Mouse (Mus musculus): ENCODE measurements around the gene Actl11.

Gene Actl11

DNA sequence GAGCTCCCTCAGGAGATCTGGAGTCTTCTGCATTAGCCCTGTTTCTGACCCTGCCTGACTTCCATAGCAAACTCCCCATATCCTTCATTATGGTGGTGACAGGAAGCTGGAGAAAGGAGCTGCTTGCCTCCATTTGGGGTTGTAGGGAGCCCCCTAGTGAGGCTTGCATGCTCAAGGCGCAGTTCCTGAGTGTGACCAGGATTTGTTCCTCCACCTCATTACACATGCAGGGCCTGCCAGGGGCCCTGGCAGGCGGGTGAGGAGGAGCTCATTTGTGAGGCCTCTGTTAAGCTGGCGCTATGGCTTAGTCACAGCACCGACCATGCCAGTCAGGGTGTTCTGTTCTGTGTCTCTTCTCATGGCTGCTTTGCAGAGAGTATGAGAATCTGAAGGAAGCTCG lies 33.6 kb downstream of the Actl11 start:
- peak; percentile 93 for DNase-seq (ENCODE audit: low read depth, low spot score)

DNA sequence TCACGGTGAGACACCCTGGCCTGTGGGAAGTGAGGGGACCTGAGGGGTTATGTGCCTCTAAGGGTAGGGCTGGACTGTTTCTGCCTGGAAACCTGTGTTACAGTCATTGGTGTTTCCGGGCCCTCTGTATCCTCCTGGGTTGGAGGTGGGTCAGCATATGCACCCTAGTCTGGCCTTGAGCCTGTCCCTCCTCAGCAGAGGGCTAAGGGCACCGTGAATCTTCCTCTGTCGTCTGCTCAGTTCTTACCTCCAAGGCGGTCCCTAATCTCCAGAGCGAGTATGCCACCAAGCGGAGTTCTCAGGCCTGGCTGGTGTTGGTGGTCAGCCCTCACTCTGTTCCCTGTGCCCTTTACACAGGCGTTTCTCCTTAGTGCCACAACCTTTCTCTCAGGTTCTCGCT lies 34.6 kb downstream of the Actl11 start:
- no peak for DNase-seq (ENCODE audit: low read depth, low spot score)

DNA sequence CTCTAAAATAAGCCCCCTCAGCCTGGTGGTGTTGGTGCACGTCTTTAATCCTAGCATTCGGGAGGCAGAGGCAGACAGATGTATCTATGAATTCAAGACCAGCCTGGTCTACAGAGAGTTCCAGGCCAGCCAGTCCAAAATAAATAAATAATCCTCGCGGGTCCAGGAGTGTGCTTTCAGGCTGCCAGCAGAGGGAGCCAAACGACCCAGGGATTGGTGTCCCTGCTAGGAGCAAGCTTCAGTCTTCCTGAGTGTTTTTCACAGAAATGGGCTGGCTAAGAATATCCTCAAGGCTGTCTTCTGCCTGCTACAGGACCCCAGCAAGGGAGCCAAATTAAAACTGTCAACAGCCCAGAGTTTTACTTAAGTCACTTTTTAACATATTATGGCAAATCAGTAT lies 35.4 kb downstream of the Actl11 start:
- DNase-seq (ENCODE audit: low read depth, low spot score) = peak; percentile 93

DNA sequence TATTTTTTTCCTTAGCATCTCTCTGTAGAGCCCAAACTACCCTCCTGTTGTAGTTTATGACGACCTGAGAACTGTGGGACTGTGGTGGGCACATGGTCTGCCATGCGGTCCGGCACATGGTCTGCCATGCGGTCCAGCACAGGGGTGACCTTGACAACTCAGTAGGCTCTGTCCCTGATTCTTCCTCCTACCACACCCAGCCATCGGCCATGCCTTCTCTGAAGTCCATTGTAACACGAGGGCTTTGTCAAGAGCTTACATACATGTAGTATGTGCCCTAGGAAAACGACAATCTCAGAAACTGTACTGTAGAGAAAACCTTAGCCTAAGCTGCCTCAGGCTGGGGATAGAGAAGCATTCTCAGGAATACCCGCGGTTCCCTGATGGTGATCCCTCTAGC lies 36.4 kb downstream of the Actl11 start:
- no peak for DNase-seq (ENCODE audit: low read depth, low spot score)

DNA sequence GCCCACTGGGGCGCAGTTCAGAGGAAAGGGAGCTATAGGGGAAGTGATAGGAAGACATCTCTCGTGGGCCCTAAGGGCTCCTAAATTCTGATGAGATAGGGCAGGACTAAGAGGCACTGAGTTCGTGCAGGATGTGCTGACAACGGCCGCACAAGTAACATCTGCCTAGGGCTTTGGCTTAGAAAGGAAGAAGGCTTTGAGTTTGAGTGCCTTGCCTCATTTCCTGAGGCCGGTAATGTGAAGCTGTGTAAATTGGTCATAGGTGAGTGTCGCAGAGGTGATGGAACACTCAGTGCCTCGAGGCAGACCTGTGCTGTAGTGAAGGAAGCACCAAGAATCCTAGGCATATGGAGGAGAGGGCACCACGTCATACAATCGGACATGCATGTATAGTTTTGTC lies 38.4 kb downstream of the Actl11 start:
- no peak for DNase-seq (ENCODE audit: low read depth, low spot score)

DNA sequence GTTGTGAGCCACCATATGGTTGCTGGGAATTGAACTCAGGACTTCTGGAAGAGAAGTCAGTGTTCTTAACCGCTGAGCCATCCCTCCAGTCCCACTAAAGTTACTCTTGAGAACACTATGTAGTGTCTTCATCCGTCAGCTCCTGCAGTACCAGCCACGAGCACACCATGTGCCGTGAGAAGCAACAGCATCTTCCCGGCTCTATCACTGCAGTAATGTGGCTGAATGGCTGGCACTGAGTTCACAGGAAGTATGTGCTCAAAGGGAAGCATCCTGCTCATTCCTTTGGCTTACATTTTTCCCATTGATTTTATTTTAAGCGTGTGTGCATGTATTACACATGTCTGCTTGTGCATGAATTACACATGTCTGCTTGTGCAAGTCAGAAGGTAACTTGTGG lies 39.2 kb downstream of the Actl11 start:
- DNase-seq (ENCODE audit: low read depth, low spot score) = no peak

DNA sequence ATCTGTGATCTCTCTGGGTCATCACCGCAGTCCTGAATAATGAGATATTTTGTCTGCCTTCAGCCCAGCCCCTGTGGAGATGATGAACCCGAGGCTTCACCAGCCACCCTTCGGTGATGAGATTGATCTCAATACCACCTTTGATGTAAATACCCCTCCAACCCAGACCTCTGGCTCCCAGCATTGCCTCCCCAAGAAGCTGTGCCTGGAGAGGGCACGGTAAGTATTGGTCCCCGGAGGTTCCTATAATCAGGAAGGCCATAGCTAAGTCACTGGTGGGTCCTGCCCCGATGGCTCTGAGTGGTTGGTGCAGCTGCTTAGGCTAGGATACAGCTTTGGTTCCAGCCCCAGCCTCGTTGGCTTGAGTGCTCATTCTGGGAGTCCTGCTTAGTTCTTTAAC lies 40.3 kb downstream of the Actl11 start:
- DNase-seq (ENCODE audit: low read depth, low spot score) = no peak

DNA sequence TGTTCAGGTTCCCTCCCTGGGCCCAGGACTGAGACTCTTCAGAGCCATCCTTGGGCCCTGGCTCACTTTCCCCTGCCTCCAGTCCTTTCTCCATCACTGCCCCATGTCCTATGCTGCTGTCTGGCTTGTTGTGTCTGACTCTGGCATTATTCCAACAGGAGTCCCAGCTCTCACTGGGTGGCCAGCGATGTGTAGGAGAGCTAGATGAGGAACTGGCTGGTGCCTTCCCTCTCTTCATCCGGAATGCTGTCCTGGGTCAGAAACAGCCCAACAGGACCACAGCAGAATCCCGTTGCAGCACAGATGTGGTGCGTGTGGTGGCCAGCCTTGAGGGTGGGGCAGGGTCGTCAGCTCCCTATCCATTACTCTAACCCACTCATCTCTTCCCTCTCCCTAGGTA lies 42.0 kb downstream of the Actl11 start:
- DNase-seq (ENCODE audit: low read depth, low spot score) = no peak

DNA sequence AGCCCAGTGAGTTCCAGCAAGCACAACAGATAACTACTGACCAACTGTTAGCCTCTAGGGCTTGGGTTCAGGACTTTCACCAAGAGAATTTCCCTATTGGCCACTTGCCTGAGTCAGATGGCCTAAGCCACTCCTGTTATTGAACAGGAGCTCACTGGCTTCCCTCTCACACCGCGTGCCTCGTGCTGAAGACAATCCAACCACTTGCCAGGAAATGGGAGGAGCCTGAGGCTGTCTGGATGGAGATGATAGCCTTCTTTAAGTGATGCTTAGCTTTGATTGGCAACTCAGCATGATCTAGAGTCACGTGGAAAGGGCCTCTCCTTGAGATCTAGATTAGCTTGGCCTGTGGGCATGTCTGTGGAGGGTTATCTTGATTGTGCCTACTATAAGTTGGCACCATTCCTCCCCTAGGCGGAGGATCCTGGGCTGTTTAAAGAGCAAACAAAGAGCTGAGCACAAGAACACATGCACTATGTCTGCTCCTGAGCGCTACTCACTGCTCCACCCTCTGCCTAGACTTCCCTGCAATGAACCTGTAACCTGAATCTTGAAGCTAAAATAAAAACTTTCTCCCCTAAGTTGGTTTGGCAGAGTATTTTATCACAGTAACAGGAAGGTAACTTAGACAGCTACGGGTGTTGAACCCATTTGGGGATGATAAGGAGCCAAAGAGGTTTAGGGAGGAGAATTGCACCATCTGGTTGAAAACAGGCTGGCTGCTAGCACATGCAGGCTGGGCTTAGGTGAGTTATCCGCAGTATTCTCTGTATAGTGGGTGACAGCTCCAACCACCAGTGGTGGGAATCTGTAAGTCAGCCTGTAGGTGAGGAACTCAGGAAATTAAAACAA lies 43.6 kb downstream of the Actl11 start:
- no peak for DNase-seq (ENCODE audit: low read depth, low spot score)

DNA sequence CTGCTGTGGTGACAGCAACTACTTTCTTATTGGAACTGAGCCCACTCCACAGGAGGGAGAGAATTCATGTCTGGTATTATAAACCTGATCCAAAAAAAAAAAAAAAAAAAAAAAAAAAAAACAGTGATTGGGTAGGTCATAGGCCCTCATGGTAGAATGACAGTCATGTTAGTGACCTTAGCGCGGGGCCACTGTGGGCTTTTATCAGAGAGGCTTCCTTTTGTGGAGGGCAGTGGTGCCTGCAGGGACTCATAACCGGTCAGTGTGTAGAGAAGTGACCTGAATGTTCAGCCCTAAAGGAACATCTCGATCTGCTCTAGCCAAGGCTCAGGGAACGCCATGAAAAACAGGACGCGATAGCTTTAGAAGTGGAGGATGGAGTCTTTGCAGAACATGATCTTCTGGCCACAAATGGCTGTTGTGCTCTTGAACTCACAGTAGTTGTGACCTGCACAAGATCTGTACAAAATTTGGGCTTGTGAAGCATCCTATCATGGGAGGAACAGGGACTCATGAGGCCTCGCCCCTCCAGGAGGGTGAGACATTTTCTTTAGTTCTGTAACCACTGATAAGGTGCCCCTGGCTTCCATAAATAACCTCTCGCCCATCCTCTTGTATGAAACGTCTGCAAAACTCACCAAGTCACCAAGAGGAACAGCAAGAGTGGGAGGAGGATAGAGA lies 46.4 kb downstream of the Actl11 start:
- no peak for DNase-seq (ENCODE audit: low read depth, low spot score)

DNA sequence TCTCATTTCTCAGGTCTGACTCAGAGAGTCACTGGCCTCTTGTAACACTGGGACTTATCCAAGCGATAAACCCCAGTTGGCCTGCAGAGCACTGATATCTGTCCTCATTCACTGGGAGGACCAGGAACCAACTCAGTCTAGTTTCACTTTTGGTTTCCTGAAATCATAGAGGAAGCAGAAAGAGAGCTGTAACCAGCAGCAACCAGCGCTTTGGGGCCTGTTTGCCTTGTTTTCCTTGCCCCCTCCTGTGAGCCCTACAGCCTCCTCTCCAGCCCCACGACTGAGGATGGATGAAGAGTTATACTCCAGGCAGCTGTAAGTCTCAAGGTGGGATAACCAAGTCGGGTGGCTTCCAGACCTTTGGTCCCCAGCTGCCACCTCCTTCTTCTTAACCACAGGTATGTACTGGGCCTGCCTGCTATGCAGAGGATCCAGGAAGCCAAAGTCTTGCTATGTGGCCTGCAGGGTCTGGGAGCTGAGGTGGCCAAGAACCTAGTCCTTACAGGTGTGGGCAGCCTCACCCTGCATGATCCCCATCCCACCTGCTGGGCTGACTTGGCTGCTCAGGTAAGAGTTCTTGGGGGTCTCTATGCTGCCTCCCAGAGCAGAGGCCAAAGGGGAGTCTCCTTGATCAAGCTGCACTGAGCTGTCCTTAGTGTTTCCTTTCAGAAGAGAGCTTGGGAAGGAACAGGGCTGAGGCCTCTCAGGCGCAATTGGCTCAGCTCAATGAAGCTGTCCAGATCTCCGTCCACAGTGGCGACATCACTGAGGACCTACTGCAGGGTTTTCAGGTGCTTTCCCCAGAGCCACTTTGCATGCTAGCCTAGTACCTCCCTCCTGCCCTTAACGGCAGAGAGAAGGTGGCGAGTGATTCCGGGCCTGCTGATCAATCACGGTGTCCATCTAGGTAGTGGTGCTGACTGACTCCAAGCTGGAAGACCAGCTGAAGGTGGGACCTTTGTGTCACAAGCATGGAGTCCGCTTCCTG lies 47.4 kb downstream of the Actl11 start, which contains the start of gene Uba7:
Gene Uba7, plus strand, starts transcription at position 107 of the 988 bp plus-strand sequence.
- DNase-seq (ENCODE audit: low read depth, low spot score) = peak; percentile 24

DNA sequence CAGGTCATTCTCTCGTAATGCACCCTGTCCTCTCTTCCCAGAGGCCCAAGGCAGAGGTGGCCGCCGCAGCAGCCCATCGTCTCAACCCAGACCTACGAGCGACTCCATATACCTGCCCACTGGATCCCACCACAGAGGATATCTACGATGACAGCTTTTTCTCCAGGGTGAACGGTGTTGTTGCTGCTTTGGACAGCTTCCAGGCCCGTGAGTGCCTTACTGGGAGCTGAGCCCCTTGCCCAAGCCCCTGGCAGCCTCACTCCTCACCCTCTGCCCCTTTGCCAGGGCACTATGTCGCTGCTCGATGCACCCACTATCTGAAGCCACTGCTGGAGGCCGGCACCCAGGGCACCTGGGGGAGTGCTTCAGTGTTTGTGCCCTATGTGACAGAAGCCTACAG lies 50.5 kb downstream of the Actl11 start:
- no peak for DNase-seq (ENCODE audit: low read depth, low spot score)
